Mouse (Mus musculus) adrenal gland, adult 2 months (tissue): Measurements from ENCODE around the gene Trnau1ap. TPM values are rescaled to one million over a fixed set of nuclear protein-coding genes. Genes with fewer than 3 reads are reported as not detected.
"Not testable (repeated sequence)": the region's sequence is repeated elsewhere in the genome, so short reads cannot be mapped to it uniquely, and the experiment has no call there.

Experiments used
- DNase-seq: peaks from one replicate; pipeline ENCODE4 v3.0.0; 2021
- polyA plus RNA-seq: library from polyadenylated mRNA; depleted of rRNA; stranded (reverse); fragments of >200 nt; gene quantifications from 2 replicates; pipeline ENCODE4 v1.2.3, GENCODE M21; 2012
- total RNA-seq, 2 experiments: library from RNA; stranded (reverse); gene quantifications; 2 replicates each; pipeline ENCODE4 v1.2.3; 2021

Trnau1ap gene
- total and polyA plus RNA-seq, 3 experiments, result 14.9 to 36.4 (median 31.6) TPM

DNA sequence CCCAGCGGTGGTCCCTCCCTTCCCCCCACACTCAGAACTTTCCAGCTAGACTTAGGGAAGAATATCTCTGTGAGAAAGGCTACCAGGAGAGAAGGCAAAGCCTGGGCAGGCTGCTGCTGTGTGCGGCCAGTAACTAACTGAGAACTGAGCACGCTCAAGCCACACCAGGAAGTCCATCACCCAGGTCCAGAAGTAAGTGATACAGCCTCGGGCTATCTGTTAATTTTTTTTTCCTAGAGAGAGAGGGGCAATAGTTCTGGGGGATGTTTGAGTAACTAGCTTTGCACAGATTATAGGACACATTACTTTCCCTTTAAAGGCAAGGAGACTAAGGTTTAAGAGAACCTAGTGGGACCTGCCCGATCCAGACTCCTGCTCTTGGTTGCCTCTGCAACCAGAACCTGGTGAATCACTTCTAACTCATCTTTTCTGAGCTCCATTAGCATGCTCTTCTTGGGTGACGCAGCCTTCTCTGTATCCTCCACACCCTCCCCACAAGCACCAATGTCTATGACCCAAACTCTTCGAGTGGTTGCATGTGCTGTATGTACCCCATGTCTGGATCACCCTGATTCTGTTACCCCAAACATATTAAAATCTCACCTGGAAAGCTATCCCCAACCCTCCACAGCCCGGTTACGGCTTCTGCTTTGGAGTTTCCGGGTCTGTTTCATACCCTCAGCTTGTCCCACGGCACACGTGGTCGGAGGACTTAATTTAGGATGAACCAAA is 15.2 kb upstream of the Trnau1ap start:
- peak; percentile 51 for DNase-seq

DNA sequence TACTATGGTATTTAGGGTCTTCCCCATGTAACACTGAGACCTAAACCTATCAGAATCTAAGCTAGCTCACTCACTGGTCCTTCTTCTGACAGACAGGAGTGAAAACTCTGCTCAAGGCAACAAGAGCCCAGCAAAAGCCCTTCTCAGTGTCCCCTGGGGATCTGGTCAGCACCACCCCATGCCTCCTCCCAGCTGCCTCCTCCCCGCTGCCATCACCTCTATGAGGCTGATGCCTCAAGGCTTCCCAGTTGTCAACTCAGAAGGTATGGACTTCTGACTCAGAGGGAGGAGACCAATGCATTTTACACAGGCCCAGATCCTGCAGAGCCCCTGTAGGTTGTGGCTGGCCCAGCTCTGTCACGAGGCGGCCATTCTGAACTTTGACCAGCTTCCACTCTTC is 12.1 kb upstream of the Trnau1ap start:
- DNase-seq, result no peak

DNA sequence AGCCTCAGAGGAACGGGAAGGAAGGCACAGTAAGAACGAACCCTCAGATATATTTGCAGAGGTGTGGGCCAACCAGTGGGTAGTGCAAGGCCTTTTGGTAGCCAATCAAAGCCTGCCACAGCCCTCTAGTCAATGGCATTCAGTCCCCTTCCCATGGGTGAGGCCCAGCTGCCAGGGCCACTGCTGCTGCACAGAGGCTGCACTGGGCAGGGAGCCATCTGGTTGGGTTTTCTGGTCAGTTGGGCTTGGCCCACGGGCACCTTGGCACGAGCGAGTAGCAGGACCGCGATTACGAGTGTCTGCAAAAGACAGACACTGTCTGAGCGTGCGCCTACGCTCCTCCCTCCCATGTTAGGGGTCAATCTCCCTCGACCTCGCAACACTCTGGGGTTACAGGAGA is 9.6 kb upstream of the Trnau1ap start:
- DNase-seq, result peak; percentile 71

DNA sequence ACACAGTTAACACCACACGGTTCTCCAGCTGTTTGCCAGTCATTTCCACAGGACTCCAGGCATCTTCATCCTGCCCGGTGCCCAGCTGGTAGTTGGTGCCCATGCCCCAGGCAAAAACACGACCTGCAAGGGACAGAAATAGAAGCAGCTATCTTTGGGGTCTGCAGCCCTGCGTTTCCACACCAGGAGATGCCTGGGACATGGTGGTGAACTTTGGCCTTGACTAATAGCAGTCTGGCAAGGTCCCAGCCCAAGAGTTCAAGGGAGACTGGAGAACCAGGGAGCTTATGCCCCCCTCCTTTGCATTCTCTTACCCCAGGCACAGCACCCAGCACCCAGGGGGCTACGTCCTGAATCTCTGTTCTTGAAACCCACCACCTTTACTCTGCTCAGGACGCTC is 3.5 kb upstream of the Trnau1ap start:
- no peak for DNase-seq

DNA sequence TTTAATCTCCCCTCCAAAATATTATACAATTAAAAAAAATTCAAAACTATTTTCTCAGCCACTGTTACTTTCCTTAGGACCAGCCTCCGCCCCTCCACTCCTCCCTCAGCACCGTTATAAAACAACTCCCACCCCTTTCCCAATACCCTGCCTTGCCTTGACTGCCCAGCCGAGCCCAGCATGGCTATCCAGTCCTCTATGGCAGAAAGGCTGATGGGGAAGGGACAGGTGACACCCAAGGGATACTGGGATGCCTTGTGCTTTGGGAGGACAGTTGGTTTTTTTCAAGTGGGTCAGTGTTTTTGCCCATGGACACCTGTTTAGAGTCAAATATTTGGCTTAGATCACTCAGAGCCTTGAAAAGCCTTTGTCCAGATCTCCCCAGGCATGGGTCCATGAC is 2.6 kb upstream of the Trnau1ap start:
- DNase-seq, result no peak

DNA sequence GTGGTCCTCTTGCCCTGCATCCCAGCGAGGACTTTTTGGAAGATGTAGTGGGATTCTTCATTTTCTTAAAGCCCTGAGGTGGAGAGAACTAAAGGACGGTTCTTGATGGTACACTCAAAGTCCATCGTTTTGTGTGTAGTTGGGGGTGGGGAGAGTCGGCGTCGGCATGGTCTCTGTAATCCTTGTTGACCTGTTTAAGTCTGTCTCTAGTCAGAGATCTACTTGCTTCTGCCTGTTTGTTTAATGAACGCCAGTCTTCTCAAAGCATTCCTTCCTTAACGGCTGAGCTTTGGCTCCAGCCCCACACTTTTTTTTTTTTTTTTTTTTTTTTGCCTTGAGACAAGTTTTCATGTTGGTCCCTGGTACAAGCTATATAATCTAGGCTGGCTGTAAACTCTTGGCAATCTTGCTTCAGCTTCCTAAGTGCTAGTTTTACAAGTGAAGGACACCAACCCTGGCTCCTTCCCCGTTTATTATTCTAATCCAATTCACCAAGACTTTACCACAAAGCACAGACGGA is 557 bp upstream of the Trnau1ap start:
- DNase-seq, result no peak

DNA sequence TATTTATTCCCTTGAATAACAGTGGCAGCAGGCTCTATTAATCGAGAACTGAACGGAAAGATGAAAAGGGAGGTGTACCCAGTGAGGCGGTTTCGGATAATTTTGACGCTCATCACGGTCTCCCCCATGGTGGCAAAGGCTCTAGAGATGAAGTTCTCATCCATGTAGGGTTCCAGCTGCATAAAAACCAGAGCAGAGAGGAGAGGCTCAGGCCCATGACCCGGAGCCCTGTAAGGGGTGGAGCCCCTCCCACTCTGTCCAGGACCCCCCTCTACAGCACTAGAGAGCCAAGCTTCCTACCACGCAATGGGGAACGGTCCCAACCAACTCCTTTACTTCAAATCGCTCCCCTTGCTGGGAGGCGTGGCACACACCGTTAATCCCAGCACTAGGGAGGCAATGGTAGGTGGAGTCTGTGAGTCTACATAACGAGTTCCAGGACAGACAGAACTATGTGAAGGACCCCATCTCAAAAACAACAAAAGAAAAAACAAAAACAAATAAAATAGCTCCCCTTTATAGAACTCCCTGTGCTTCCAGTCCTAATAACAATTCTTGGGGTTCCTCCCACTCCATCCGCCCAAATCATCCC is 851 bp downstream of the Trnau1ap start:
- DNase-seq, result no peak

DNA sequence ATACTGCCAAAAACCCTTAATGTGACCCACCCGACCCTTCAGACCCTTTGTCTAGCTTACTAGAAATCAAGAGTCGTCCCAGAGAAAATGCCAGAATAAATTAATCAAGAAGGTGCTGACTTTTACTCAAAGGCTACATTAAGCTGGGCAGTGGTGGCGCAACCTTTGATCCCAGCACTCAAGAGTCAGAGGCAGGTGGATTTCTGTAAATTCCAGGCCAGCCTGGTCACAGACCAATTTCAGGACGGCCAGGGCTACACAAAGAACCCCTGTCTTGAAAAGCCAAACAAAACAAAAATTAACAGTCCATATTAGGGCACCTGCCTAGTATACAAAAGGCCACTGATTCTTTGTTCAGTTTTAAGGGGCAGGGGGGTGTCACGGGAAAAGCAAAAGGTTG is 2.9 kb downstream of the Trnau1ap start:
- DNase-seq, result no peak

DNA sequence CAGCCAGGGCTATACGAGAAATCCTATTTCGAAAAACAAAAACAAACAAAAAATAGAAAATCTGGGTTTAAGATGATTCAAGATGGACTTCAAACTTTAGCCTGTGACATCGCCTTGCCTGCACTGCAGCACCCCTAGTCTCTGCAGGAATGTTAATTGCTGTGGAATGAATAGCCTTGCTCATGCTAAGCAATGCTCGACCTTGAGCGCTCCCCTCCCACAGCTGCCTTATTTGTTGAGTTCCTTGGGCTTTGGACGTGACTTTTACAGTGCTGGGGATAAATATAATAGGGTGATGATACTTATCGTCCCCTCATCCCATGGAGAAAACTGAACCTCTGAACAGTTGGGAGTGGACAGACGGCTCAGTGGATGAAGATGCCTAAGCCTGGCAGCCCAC is 13.6 kb downstream of the Trnau1ap start:
- peak; percentile 53 for DNase-seq

DNA sequence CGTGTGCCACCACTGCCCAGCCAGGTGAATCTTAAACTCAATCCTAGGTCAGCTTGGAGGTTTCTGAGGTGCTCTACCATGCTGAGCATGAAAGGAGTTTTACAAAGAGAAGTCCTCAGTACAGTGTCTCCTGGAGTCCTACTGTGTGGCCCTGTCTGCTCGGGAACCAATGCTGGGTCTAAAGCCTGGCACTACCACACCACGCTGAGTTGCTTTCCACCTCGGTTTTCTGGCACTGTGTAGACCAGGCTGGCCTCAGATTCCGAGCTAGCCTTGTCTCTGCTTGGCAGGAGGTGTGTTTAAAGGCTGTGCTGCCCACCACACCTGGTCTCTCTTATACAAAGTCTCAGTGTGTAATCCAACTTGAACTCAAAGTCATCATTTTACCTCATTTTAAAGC is 16.7 kb downstream of the Trnau1ap start:
- DNase-seq, result no peak

DNA sequence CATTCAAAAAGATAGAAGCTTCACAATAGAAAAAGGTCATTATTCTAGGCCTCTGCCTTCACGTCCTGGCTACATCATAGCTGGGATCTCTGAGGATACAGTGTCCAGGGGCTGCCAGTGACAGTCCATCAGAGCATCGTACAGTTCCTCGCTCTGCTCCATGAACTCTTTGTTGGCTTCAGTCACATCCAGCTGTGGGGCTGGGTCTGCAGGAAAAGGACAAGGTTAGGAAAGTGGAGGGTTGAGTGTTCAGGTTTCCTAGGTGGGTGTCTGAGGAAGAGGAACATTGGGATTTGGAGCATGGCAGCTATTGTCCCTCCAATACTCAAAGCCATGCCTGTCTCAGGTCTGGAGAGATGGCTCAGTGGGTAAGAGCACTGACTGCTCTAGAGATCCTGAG is 17.5 kb downstream of the Trnau1ap start:
- DNase-seq, result no peak

DNA sequence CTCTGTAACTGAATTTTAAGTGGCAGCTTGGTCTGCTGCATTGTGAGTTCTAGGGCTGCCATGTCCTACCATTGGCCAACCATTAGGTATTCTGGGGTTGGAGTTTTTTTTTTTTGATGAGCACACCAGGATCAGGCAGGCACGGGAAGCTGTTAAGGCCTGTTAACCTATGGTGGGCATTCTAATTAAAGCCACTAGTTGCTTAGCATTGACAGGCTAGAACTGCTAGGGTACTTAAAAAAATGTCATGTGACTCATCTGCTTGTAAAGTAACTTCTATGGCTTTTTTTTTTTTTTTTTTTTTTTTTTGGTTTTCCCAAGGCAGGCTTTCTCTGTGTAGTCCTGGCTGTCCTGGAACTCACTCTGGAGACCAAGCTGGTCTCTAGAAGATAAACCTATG is 18.1 kb downstream of the Trnau1ap start:
- no peak for DNase-seq

DNA sequence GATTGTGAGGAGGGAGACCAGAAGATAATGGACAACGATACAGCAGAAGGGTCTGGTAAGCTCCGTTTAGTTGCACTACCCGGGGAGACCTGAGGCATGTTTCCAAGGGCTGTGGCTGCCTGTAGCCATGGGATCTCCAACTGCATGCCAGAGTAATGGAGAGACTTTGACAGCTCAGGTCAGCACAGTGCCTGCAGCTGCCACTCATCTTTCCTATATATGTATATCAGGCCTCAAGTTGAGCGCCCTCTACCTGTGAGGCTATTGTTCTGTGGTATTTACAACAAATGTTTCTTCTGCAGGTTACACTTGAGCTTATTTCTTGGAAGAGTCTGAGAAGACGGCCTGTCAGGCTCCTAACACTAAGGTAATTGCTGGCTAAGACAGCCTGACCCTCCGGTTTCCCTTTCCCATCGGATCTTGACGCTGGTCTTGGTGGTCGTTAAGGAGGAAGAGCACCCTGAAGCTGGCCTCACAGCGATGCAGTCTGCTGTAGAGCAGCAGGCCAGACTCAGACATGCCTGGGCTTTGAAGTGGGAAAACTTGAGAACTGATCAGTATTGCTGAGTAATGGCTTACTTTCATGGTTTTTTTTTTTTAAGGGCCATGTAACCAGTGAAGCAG is 19.4 kb downstream of the Trnau1ap start:
- peak; percentile 57 for DNase-seq

DNA sequence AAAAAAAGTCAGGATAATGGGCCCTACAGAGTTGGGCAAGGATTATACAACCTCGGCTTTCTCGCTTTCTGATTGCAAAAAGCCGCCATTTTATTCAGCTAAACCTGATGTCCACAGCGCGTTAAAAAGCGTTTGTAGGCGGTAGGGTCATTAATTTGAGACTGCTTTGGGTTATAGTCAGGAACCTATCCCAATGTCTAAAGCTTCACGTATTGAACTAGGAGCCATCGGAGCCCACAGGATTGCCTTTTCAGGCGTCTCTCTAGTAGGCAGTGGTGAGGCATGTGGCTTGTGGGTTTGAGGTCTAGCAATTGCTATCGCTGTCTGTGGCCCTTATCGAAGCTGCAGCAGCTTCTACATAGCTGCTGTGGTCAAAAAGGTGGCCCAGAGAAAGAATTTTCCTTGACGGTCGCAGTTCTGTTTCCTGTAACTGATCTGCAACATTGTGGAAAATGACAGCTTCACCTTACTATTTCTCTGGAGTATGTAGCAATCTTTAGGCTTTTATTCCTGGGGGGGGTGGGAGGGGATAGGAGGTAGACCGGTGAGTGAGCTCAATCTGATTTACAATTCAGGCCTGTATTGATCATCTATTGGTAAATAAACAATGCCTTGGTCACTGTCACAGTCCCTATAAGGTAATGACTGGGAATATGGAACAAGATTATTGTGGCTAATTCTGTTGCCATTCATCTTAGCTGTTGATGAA is 20.0 kb downstream of the Trnau1ap start:
- peak; percentile 30 for DNase-seq

DNA sequence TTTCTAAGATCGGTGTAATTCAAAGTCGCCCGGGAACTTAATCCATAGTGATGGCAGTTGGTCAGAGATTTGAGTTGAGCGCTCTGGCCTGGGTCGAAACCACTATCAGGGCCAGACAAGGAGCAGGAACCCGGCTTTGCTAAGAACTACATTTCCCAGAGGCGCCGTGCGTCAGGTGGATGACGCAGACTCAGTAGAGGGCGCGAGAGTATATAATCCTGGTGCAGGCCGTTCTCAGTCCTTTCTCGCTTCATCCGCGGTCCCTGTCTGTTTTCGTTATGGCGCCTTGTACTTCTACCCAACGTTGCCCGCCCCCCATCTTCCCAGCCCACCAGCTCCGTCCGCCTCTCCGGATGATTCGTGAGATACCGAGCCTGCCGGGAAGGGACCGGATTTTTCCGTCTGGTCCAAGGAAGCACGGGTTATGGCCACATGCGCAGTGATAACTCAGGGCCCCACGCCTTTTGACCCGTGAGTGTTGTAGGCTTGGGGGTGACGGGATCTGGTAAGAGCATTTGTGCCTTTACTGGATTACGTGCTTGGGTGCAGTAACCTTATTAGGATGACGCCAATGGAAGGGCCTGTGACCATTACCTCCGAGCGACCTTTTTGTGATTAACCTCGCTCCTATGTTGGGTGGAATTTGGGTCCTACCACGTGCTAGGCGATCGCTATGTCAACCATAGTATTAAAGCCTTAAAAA is 20.8 kb downstream of the Trnau1ap start:
- peak; percentile 93 for DNase-seq

DNA sequence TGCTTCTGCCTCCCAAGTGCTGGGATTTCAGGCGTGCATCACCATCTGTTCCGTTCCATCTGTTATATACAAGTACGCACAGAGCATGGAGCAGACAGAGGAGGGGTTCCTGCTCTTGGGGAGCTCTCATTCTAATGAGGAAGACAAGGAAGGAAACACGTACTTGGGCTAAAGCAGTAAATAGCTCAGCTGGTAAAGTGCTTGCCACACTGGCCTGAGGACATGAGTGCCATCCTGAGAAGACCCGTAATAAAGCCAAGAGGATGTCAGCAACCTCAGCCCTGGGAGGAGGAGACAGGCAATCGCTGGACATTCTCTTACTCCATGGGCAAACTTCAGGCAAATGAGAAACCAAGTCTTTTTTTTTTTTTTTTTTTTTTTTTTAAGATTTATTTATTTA is 23.3 kb downstream of the Trnau1ap start:
- DNase-seq, result no peak

DNA sequence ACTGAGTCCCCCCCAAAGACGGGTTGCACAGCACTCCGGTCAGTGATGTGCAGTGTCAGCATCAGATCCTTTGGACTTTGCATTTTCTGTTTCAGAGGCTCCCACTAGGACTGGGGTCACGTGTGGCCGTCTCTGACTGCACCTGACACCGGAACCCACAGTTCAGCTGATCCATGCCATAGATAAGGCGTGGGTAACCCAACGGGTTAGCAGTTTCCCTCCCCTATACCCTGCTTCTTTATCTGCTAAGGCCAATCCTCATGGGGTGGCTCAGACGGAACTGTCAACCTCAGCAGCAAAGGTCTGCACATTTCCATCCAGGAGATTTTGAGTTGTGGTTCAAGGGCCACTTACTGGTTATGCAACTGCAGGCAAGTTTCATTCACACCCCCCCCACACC is 24.1 kb downstream of the Trnau1ap start:
- DNase-seq, result no peak

DNA sequence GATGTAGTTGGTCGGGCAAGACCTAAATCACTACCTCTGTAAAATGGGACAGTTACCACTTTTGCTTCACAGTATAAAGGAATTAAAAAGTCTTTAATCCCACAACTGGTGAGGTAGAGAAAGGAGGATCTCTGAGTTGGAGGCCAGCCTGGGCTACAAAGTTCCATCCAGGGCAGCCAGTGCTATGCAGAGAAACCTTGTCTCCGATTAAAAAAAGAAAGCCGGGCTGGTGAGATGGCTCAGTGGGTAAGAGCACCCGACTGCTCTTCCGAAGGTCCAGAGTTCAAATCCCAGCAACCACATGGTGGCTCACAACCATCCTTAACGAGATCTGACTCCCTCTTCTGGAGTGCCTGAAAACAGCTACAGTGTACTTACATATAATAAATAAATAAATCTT is 25.9 kb downstream of the Trnau1ap start:
- not testable (repeated sequence) for DNase-seq

DNA sequence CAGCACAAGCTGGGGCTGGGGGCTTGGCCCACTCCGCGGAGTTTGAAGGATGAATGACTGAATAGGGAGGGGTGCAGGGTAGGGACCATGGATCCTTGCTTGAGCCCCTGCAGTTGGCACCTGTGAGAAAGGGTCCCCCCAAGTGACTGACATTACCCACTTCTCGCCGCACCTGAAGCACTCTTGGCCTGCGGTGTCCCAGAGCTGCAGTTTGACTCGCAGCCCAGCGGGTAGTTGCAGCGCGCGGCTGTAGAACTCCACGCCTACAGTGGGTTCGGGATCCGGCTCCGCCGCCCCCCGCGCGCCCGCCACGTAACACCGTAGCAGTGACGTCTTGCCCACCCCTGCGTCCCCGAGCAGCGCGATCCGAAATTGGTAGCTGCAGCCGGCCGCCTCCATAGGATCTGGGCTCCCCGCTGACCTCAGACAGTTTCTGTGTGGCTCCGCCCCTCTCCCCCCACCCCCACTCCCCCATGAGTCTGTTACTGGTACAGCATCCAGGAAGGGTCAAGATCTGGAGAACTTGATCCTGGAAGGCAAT is 26.3 kb downstream of the Trnau1ap start, which contains the start of gene Rab42:
Rab42 (minus strand) TSS at position 447 of the 541 bp plus-strand sequence.
- peak; percentile 66 for DNase-seq

DNA sequence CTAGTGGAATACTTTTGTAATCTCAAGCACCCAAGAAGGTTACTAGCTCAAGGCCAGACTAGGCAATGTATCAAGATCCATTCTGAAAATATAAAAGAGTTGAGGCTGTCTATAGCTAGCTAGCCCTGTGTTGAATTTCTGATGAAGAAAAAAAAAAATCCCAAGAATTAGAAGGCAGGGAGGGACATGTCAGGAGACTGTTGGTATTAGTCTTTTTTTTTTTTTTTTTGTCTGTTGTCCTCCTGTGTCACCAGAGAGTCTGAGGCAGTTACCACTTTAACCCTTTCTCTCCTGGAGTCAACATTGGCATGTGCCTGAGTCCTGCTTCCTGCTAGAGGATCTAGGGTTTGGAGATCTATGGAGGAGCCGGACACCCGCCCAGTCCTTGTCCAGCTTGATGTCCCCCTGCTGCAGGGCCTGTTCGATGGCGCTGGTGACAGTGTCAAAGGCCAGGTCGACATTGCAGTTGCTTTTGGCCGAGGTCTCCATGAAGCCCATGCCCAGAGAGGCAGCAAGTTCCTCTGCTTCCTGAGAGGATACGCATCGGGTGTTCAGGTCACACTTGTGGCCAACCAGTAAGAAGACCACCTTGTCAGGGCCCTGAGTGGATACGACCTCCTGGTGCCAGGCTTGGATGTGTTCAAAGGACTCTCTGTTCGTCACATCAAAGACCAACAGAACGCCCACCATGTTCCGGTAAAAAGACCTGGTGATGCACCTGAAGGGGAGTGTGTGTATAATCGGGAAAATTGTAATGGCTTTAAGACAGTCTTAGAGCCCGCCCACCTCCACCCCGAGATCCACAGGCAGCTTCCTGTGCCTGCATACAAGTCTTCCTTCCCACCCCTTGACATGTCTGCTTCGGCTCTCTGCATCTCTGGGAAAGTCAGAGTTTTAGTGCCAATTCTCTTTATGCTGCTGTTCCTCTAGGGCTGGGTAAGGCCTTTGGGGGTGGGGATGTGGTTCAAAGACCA is 27.1 kb downstream of the Trnau1ap start:
- DNase-seq, result no peak
